Comparison of ENCODE assay signal across 8 mouse cellular contexts in genomic region chr7:19282385-19282784, GRCm38 (mm10). TPM values are rescaled to one million over a fixed set of nuclear protein-coding genes. Genes with fewer than 3 reads are reported as not detected.
DNase-seq lines count a peak whose midpoint lies in the region; ATAC-seq and TF ChIP-seq lines count a peak whose summit lies in the region.

Gene Rtn2, plus strand, starts transcription at chr7:19282624.

- in situ Hi-C loops in ES-E14 (cut with MboI; ENCODE audit: low sequenced_read_pairs in 2 of 2, unreplicated experiment in 2 of 2): loop anchor here in 1 of 2 experiments (5.0 kb wide), 1 partner anchor 100 kb away; no protein-coding TSS in a partner anchor

- intact Hi-C loops in heart, postnatal 25 days (cut with DNase I): no loop called here

- H3K4me2 ChIP-seq in forebrain, embryonic 13.5 days: peak within 1 kb of the TSS; percentile 72

- TF ChIP-seq CTCF in lung, adult 2 months (IDR thresholded peaks at IDR 0.05; ENCODE audit: insufficient read depth, low read length): no peak

- no peak for TF ChIP-seq POLR2A in lung, adult 2 months (IDR thresholded peaks at IDR 0.05; ENCODE audit: borderline replicate concordance, extremely low read depth, low read depth, low read length)

- H3K27ac ChIP-seq in ES-E14 (ENCODE audit: insufficient read depth, low read depth, low read length, poor library complexity, severe bottlenecking): no peak within 1 kb of the TSS
- H3K27ac ChIP-seq in forebrain, embryonic 13.5 days: peak within 1 kb of the TSS; percentile 89

- peak; percentile 88 for ATAC-seq in forebrain, embryonic 13.5 days
- ATAC-seq in neutrophil, adult 5-6 weeks (ENCODE audit: extremely low read depth, insufficient number of reproducible peaks, low FRiP score, poor library complexity, severe bottlenecking): peak; percentile 34

- peak within 1 kb of the TSS; percentile 56 to 90 for H3K4me3 ChIP-seq in ES-E14 (ENCODE audit: insufficient read depth in 1 of 2, low read depth in 1 of 2, low read length in 2 of 2, poor library complexity in 1 of 2, severe bottlenecking in 1 of 2)
- peak within 1 kb of the TSS; percentile 87 for H3K4me3 ChIP-seq in forebrain, embryonic 13.5 days
- peak within 1 kb of the TSS; percentile 36 for H3K4me3 ChIP-seq in lung, adult 2 months (replicated peaks; ENCODE audit: extremely low read depth, low read depth, low read length)

- WGBS in forebrain, embryonic 13.5 days: 2% methylated on average over 36 of the region's 37 CpGs
- 2% methylated on average over 27 of the region's 37 CpGs for WGBS in lung, adult 2 months

- H3K4me1 ChIP-seq in ES-E14 (ENCODE audit: control insufficient read depth in 2 of 2, insufficient read depth in 2 of 2, low read length in 2 of 2, poor library complexity in 1 of 2): peaks cover 0 to 6% of the 10 kb centered on the region in 2 experiments; a peak in 1 of 4 replicates
- H3K4me1 ChIP-seq in forebrain, embryonic 13.5 days: peaks cover 19% of the 10 kb centered on the region
- no peaks in the 10 kb centered on the region for H3K4me1 ChIP-seq in lung, adult 2 months (ENCODE audit: control insufficient read depth, insufficient read depth, low read length)

- H3K9me3 ChIP-seq in ES-E14 (ENCODE audit: control insufficient read depth, insufficient read depth, low read depth, low read length): no peaks in the 10 kb centered on the region
- no peaks in the 10 kb centered on the region for H3K9me3 ChIP-seq in forebrain, embryonic 13.5 days (replicated peaks)

- H3K9ac ChIP-seq in ES-E14 (ENCODE audit: insufficient read depth, low read depth, low read length, poor library complexity, severe bottlenecking): peak within 1 kb of the TSS; percentile 80
- peak within 1 kb of the TSS; percentile 99 for H3K9ac ChIP-seq in forebrain, embryonic 13.5 days

- peak; percentile 88 for DNase-seq in ES-E14 (ENCODE audit: low read depth, low spot score)
- DNase-seq in c-Kit-positive CD71-positive TER-119-positive erythroid progenitor cells, embryonic 14.5 days (ENCODE audit: low spot score): peak; percentile 94
- DNase-seq in heart, postnatal 25 days (ENCODE audit: low spot score): no peak
- DNase-seq in layer of hippocampus, adult 18-20 months (ENCODE audit: low spot score in 2 of 2): peak; percentile 79 to 82
- DNase-seq in lung, adult 2 months: peak; percentile 73
- DNase-seq in thymus, postnatal 10 days (ENCODE audit: low spot score in 2 of 2): peak; percentile 53 to 56

- H3K27me3 ChIP-seq in forebrain, embryonic 13.5 days: peaks cover 44% of the 10 kb centered on the region

- no peaks in the 10 kb centered on the region; the same call in 1 of the 2 replicates for H3K36me3 ChIP-seq in ES-E14 (ENCODE audit: control insufficient read depth, insufficient read depth, low read length, poor library complexity, severe bottlenecking)
- peaks cover 13% of the 10 kb centered on the region for H3K36me3 ChIP-seq in forebrain, embryonic 13.5 days (ENCODE audit: poor library complexity, severe bottlenecking)

TF ChIP-seq in ES-E14, 5 proteins besides CTCF, POLR2A, EP300 and RAD21:
- no peak for TF ChIP-seq CHD2 (IDR thresholded peaks at IDR 0.05; ENCODE audit: low read depth, low read length)
- TF ChIP-seq ZNF384 (IDR thresholded peaks at IDR 0.05; ENCODE audit: low read depth, low read length): no peak
- TF ChIP-seq ZC3H11A (IDR thresholded peaks at IDR 0.05; ENCODE audit: borderline replicate concordance, low read depth, low read length): no peak
- TF ChIP-seq HCFC1 (IDR thresholded peaks at IDR 0.05; ENCODE audit: borderline replicate concordance, insufficient read depth, low read length): no peak
- TF ChIP-seq MAFK (IDR thresholded peaks at IDR 0.05; ENCODE audit: insufficient read depth, low read depth, low read length): no peak

RNA-seq across cellular contexts. Expression of gene Rtn2, which starts in this region (rescaled TPM):
- 9.9 and 10.8 TPM in 2 replicates for total RNA-seq in ES-E14 (2012; rRNA removed)
- polyA plus RNA-seq in forebrain, embryonic 13.5 days (2015; fragmentation: Nextera tagmentation; extraction: Ambion mirVana): 87.9 and 92.4 TPM in 2 replicates
- 100 to 1,000 TPM; 124 to 136 TPM for total RNA-seq in heart, postnatal 25 days (2021)
- 10 to 100 TPM; 92.8 to 95.6 TPM for total RNA-seq in layer of hippocampus, adult 18-20 months (2021)
- 56.3 and 76.2 TPM in 2 replicates for polyA plus RNA-seq in lung, adult 2 months (2012; rRNA removed)
- total RNA-seq in neutrophil, adult 5-6 weeks (2017): not detected in 2 replicates

Comparison
In these comparisons a context has a peak if more than half of its experiments do, and no peak if none do; other contexts are left out.
1. RNA of gene Rtn2 (total RNA-seq): 124 to 136 TPM in heart, postnatal 25 days, 92.8 to 95.6 TPM in layer of hippocampus, adult 18-20 months and 9.9 to 10.8 TPM in ES-E14; not detected in neutrophil, adult 5-6 weeks; every median in the first group is over 10 times any median in the second.
2. Peak in ATAC-seq in neutrophil, adult 5-6 weeks; RNA of the gene not detected or under 1 TPM.
3. H3K4me3 ChIP-seq: peak in every context shown above with its lines; median percentile 87 in forebrain, embryonic 13.5 days; 73 in ES-E14; 36 in lung, adult 2 months.